Mouse (Mus musculus) bone marrow, adult 2 months (tissue): ENCODE measurements around the gene Zfp609.

Experiments
- CTCF ChIP-seq: fragments of 200-500 bp; IDR thresholded peaks from 2 replicates; pipeline ENCODE4 v1.5.1; 2011; ENCODE audit warnings: low read length, control low read depth; ENCODE audit not compliant: control insufficient read depth, insufficient read depth
- POLR2A ChIP-seq: fragments of 200-500 bp; IDR thresholded peaks from 2 replicates; pipeline ENCODE4 v1.6.1; 2011; ENCODE audit warnings: low read depth, mild to moderate bottlenecking, control low read depth, low read length, borderline replicate concordance; ENCODE audit not compliant: control insufficient read depth

DNA sequence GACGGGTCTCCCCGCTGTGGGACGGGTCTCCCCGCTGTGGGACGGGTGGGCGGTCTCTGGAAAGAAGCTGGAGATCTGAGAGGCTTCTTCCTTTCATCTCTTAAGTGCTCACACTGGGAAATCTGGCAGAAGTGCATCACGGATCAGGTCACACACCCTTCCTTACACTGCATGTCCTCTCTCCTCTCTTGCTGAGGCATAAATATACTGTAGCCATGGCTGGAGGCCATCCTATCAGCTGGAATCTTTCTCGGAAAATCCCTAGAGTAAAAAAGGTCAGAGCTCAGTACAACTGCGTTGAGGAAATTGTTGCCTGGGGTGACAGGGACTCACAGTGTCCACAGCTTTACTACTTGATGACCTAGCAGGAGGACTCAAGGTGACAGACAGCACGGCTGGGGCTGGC is 106.2 kb downstream of the Zfp609 start:
- TF ChIP-seq POLR2A (no peak), CTCF (no peak)
